Mouse (Mus musculus) Patski (cell line): Measurements from ENCODE around the gene Enox1. TPM values are rescaled to one million over a fixed set of nuclear protein-coding genes. Genes with fewer than 3 reads are reported as not detected.

Experiments used
- ATAC-seq: fragments of 100-300 bp; one replicate; pipeline ENCODE4 v1.8.0; 2021
- CTCF ChIA-PET: fragments of 350-600 bp; sonication (Branson Sonifier 250); formaldehyde crosslinking; loops from one replicate; lab custom pipeline; 2022; ENCODE audit warnings: inconsistent platforms; lab: Charles Lee
- POLR2A ChIA-PET: fragments of 350-600 bp; sonication (Branson Sonifier 250); formaldehyde crosslinking; loops from one replicate; lab custom pipeline; 2022; ENCODE audit warnings: antibody characterized with exemption, inconsistent platforms; lab: Charles Lee
- DNase-seq: peaks from one replicate; pipeline ENCODE4 v3.0.0-alpha.2; 2011; ENCODE audit warnings: low read depth, low spot score
- H3K27me3 ChIP-seq: fragments of 371-371 bp; one replicate; pipeline ENCODE4 v1.5.1; 2021
- CTCF ChIP-seq: fragments of 100-300 bp; IDR thresholded peaks from one replicate; pipeline ENCODE4 v1.5.1; 2021
- in situ Hi-C: fragments of 300-500 bp; cut with MboI; formaldehyde crosslinking; loops from 3 replicates; pipeline ENCODE4 v1.11.1; 2018; ENCODE audit warnings: low pct_unique_long_range_greater_than_20kb, mixed read lengths
- polyA plus RNA-seq: library from polyadenylated mRNA; unstranded; gene quantifications from one replicate; pipeline ENCODE4 v1.2.3, GENCODE M21; 2021

Enox1 gene
- polyA plus RNA-seq, 1 experiment from 2014 or later: 2.4 TPM

GRCm38 (mm10) chr14:77708354-77709150 is 552.0 kb downstream of the Enox1 start:
- DNase-seq (no peak), ATAC-seq (no peak)
- TF ChIP-seq CTCF: no peak
- POLR2A ChIA-PET: no interaction called here
- in situ Hi-C loops: no loop called here
- H3K27me3 ChIP-seq: no peaks in the 10 kb centered on the region
- CTCF ChIA-PET: no interaction called here

- DNase-seq: peak; percentile 3
- no peak for ATAC-seq
- H3K27me3 ChIP-seq: no peaks in the 10 kb centered on the region
- no peak for TF ChIP-seq CTCF
- ChIA-PET CTCF (interaction anchor here (1.5 kb wide), 1 partner anchor 16 kb away, joined by 3 read pairs; no protein-coding TSS in a partner anchor), POLR2A (no interaction called here)
- in situ Hi-C loops: no loop called here
These were observed 558.5 kb downstream of the Enox1 start for GRCm38 (mm10) chr14:77714931-77715535.

- no peak for TF ChIP-seq CTCF
- in situ Hi-C loops: no loop called here
- no peaks in the 10 kb centered on the region for H3K27me3 ChIP-seq
- no peak for DNase-seq
- ATAC-seq: no peak
- ChIA-PET CTCF (no interaction called here), POLR2A (no interaction called here)
These were observed 560.4 kb downstream of the Enox1 start for GRCm38 (mm10) chr14:77716981-77717380.

GRCm38 (mm10) chr14:77718814-77719213 is 562.3 kb downstream of the Enox1 start:
- ATAC-seq: no peak
- ChIA-PET CTCF (interaction anchor here (0.9 kb wide), 1 partner anchor 19 kb away, joined by 3 read pairs; no protein-coding TSS in a partner anchor), POLR2A (no interaction called here)
- DNase-seq: no peak
- no peaks in the 10 kb centered on the region for H3K27me3 ChIP-seq
- TF ChIP-seq CTCF: no peak
- in situ Hi-C loops: no loop called here

GRCm38 (mm10) chr14:77738056-77738455 is 581.5 kb downstream of the Enox1 start:
- no peak for TF ChIP-seq CTCF
- in situ Hi-C loops: no loop called here
- ChIA-PET CTCF (interaction anchor here (0.6 to 1.2 kb wide), 3 partner anchors 14 to 31 kb away, joined by 3 read pairs; no protein-coding TSS in a partner anchor), POLR2A (no interaction called here)
- H3K27me3 ChIP-seq: peaks cover 14% of the 10 kb centered on the region
- ATAC-seq: no peak
- no peak for DNase-seq

GRCm38 (mm10) chr14:77738751-77739365 is 582.3 kb downstream of the Enox1 start:
- H3K27me3 ChIP-seq: peaks cover 14% of the 10 kb centered on the region
- ATAC-seq (no peak), DNase-seq (no peak)
- TF ChIP-seq CTCF: no peak
- in situ Hi-C loops: no loop called here
- POLR2A ChIA-PET: no interaction called here
- CTCF ChIA-PET: no interaction called here

GRCm38 (mm10) chr14:77739376-77739775 is 582.8 kb downstream of the Enox1 start:
- ChIA-PET CTCF (no interaction called here), POLR2A (no interaction called here)
- no peak for DNase-seq
- in situ Hi-C loops: no loop called here
- TF ChIP-seq CTCF: no peak
- ATAC-seq: no peak
- peaks cover 14% of the 10 kb centered on the region for H3K27me3 ChIP-seq

- TF ChIP-seq CTCF: no peak
- DNase-seq (no peak), ATAC-seq (no peak)
- peaks cover 5% of the 10 kb centered on the region for H3K27me3 ChIP-seq
- ChIA-PET CTCF (interaction anchor here (1.7 kb wide), 1 partner anchor 13 kb away, joined by 4 read pairs; no protein-coding TSS in a partner anchor), POLR2A (no interaction called here)
- in situ Hi-C loops: no loop called here
These were observed 588.2 kb downstream of the Enox1 start for GRCm38 (mm10) chr14:77744638-77745240.

- in situ Hi-C loops: no loop called here
- no peaks in the 10 kb centered on the region for H3K27me3 ChIP-seq
- no peak for ATAC-seq
- CTCF ChIA-PET: no interaction called here
- no peak for TF ChIP-seq CTCF
- POLR2A ChIA-PET: no interaction called here
- no peak for DNase-seq
These were observed 592.4 kb downstream of the Enox1 start for GRCm38 (mm10) chr14:77748920-77749319.

Other genes starting within 250 kb of the Enox1 start
- 11.7 TPM for gene Ccdc122, start 120.0 kb upstream of the Enox1 start, polyA plus RNA-seq
- 40.9 TPM for gene Lacc1, start 119.9 kb upstream of the Enox1 start, polyA plus RNA-seq